Mouse (Mus musculus) liver, embryonic 13.5 days (tissue): ENCODE measurements around the gene Pten. TPM values are rescaled to one million over a fixed set of nuclear protein-coding genes. Genes with fewer than 3 reads are reported as not detected.

ENCODE experiments used
- ATAC-seq: fragments of 200-750 bp; cut with Nextera tagmentation; 2 replicates; pipeline ENCODE4 v1.8.0; 2017; ENCODE audit warnings: low read depth, mild to moderate bottlenecking, moderate number of reproducible peaks, moderate library complexity
- DNase-seq: peaks from one replicate; pipeline ENCODE4 v3.0.0; 2022
- H3K27ac ChIP-seq: fragments of 300-500 bp; sonication (generic); 2 replicates; pipeline ENCODE4 v1.5.1; 2015; ENCODE audit warnings: moderate library complexity, mild to moderate bottlenecking, inconsistent platforms
- H3K27me3 ChIP-seq: fragments of 300-500 bp; sonication (generic); 2 replicates; pipeline ENCODE4 v1.6.1; 2015; ENCODE audit warnings: mild to moderate bottlenecking, inconsistent platforms
- H3K36me3 ChIP-seq: fragments of 300-500 bp; sonication (generic); 2 replicates; pipeline ENCODE4 v1.6.1; 2015; ENCODE audit warnings: mild to moderate bottlenecking, inconsistent platforms
- H3K4me1 ChIP-seq: fragments of 300-500 bp; sonication (generic); replicated peaks from 2 replicates; pipeline ENCODE4 v1.6.1; 2015; ENCODE audit warnings: inconsistent platforms
- H3K4me2 ChIP-seq: fragments of 300-500 bp; sonication (generic); 2 replicates; pipeline ENCODE4 v1.6.1; 2015; ENCODE audit warnings: inconsistent platforms, mild to moderate bottlenecking, moderate library complexity
- H3K4me3 ChIP-seq: fragments of 300-500 bp; sonication (generic); replicated peaks from 2 replicates; pipeline ENCODE4 v1.5.1; 2015; ENCODE audit warnings: mild to moderate bottlenecking, inconsistent platforms
- H3K9ac ChIP-seq: fragments of 300-500 bp; sonication (generic); 2 replicates; pipeline ENCODE4 v1.6.1; 2015; ENCODE audit warnings: mild to moderate bottlenecking, inconsistent platforms
- H3K9me3 ChIP-seq: fragments of 300-500 bp; sonication (generic); replicated peaks from 2 replicates; pipeline ENCODE4 v1.6.1; 2016; ENCODE audit warnings: inconsistent platforms
- WGBS: fragments of 180-500 bp; shearing (Covaris S2); methylation state at CpG from one replicate; pipeline ENCODE4 v1.1.7; 2015; ENCODE audit not compliant: insufficient replicate concordance; 5-methylcytosine and 5-hydroxymethylcytosine counted together
- polyA plus RNA-seq: library from polyadenylated mRNA; unstranded; fragments of >200 nt; fragmentation: Nextera tagmentation; extraction: Ambion mirVana; gene quantifications from 2 replicates; pipeline ENCODE4 v1.2.1, GENCODE M21; 2015

Pten gene
- polyA plus RNA-seq, 1 experiment from 2014 or later, result 2.8 TPM

GRCm38 (mm10) chr19:32867181-32867897 lies 110.0 kb downstream of the Pten start:
- Histone ChIP-seq H3K36me3 (no peaks in the 10 kb centered on the region), H3K27me3 (no peaks in the 10 kb centered on the region), H3K4me1 (peaks cover 5% of the 10 kb centered on the region), H3K4me3 (no peak overlapping the region), H3K27ac (no peak overlapping the region), H3K4me2 (0 out of 2 replicates have a peak overlapping the region, but pooled peaks have one; percentile 6), H3K9ac (no peak overlapping the region), H3K9me3 (no peaks in the 10 kb centered on the region)
- no peak for ATAC-seq
- WGBS, result 27% methylated on average over 18 of the region's 18 CpGs
- DNase-seq, result no peak

- H3K9ac ChIP-seq, result no peak overlapping the region
- no peak overlapping the region for H3K4me3 ChIP-seq
- H3K9me3 ChIP-seq, result no peaks in the 10 kb centered on the region
- DNase-seq (no peak), ATAC-seq (no peak)
- no peaks in the 10 kb centered on the region for H3K27me3 ChIP-seq
- 59% methylated on average over 5 of the region's 5 CpGs for WGBS
- peaks cover 5% of the 10 kb centered on the region for H3K4me1 ChIP-seq
- H3K36me3 ChIP-seq, result no peaks in the 10 kb centered on the region
- H3K4me2 ChIP-seq, result no peak overlapping the region
- no peak overlapping the region for H3K27ac ChIP-seq
These were observed 111.3 kb downstream of the Pten start for GRCm38 (mm10) chr19:32868560-32868959.

- DNase-seq (no peak), ATAC-seq (no peak)
- no peak overlapping the region for H3K4me3 ChIP-seq
- no peaks in the 10 kb centered on the region for H3K36me3 ChIP-seq
- H3K27me3 ChIP-seq, result no peaks in the 10 kb centered on the region
- peaks cover 5% of the 10 kb centered on the region for H3K4me1 ChIP-seq
- no peak overlapping the region for H3K9ac ChIP-seq
- H3K27ac ChIP-seq, result no peak overlapping the region
- WGBS, result 19% methylated on average over 10 of the region's 10 CpGs
- H3K9me3 ChIP-seq, result no peaks in the 10 kb centered on the region
- H3K4me2 ChIP-seq, result no peak overlapping the region
These were observed 111.9 kb downstream of the Pten start for GRCm38 (mm10) chr19:32869053-32869680.

- Histone ChIP-seq H3K36me3 (no peaks in the 10 kb centered on the region), H3K9me3 (no peaks in the 10 kb centered on the region), H3K4me1 (no peaks in the 10 kb centered on the region; the same call in 1 of the 2 replicates), H3K4me2 (no peak overlapping the region), H3K27me3 (no peaks in the 10 kb centered on the region), H3K9ac (no peak overlapping the region), H3K27ac (no peak overlapping the region), H3K4me3 (no peak overlapping the region)
- no peak for DNase-seq
- no peak for ATAC-seq
- 65% methylated on average over 7 of the region's 7 CpGs for WGBS
These were observed 116.8 kb downstream of the Pten start for GRCm38 (mm10) chr19:32873904-32874637.

Other genes with a start within 250 kb of the Pten start
- 2.1 and 3.2 TPM in 2 replicates for gene Papss2, start 161.7 kb upstream of the Pten start, polyA plus RNA-seq
- 25.3 and 32.4 TPM in 2 replicates for gene Atad1, start 17.7 kb upstream of the Pten start, polyA plus RNA-seq